Mouse (Mus musculus): ENCODE measurements around the gene Dll4. TPM values are rescaled to one million over a fixed set of nuclear protein-coding genes. Genes with fewer than 3 reads are reported as not detected.

Gene Dll4
- total and polyA plus RNA-seq, 2 experiments from 2014 or later, result 6.2 to 6.6 TPM

DNA sequence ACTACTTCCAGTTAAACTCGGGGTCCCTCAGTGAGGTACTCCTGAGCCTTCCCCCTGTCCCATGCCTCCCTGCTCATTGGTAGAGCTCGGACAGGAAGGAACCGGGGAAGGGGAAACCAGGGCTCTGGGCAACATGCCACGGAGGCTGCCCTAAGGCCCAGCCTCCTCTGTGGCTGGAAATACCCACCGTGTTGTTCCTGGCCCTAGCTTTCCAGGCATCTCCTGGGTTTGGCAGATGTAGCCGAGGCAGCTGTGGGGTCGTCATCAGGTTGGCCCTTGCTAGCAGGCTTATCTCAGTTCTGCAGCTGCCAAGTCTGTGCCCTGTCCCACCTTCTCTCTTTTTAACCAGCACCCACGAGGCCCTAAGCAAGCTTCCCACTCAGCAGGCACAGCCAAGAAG lies 5.0 kb upstream of the Dll4 start:
- H3K27ac ChIP-seq (ENCODE audit: low read depth), result peak overlapping the region; percentile 2; the same call in 1 of the 2 replicates
- no peak for DNase-seq (ENCODE audit: low spot score)
- 27% methylated on average over 8 of the region's 8 CpGs for WGBS

DNA sequence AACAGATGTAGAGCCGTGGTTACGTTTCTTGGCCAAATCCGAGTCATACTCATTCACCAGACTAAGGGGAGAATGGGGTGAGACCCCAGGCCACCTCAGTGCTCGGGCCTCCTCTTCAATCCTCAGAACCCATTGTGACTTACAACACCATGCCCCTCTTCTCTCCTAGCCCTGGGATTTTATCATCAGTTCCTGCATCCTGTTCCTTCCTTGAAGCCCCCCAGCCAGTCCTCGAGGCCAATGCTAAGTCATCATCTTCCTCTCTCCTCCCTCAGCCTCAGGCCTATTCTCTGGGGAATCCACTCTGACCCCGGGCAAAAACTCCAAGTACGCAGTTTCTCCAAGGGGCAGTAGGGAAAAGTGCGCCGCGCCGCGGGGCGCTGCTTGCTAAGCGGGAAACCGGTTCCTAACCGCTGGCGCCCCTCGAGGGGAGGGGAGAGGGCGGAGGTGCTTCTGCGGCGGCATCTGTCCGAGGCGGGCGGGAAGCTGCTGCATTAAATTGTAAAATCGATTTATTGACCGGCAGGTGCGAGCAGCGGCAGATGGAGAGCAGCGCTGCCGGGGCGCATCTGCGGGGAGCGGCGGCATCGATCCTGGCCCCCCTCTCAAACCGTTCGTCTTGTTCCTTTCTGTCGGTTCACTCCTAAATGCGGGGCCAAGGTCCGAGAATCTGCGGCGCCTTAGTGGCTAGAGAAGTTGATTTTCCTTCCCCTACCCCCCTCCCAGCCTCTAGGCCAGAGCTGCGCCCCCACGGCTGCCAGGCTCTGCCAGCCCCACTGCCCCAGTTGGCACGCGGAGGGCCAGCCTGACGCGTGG lies 3.6 kb upstream of the Dll4 start:
- H3K4me2 ChIP-seq (ENCODE audit: low read depth, low read length), result peak overlapping the region; percentile 57
- no peak for DNase-seq (ENCODE audit: low spot score)
- no peaks in the 10 kb centered on the region for H3K9me3 ChIP-seq (replicated peaks; ENCODE audit: control insufficient read depth, low read length)
- no peaks in the 10 kb centered on the region for H3K36me3 ChIP-seq (replicated peaks; ENCODE audit: control insufficient read depth, insufficient read depth, low read length)
- TF ChIP-seq CTCF (IDR thresholded peaks at IDR 0.05; ENCODE audit: low read depth) (no peak), EP300 (IDR thresholded peaks at IDR 0.05; ENCODE audit: low read depth) (no peak)
- H3K9ac ChIP-seq (replicated peaks; ENCODE audit: low read depth, low read length), result peak overlapping the region; percentile 16; the same call in 1 of the 2 replicates
- WGBS, result 8% methylated on average over 48 of the region's 48 CpGs
- ATAC-seq (ENCODE audit: insufficient read depth, low read depth), result no peak
- peak overlapping the region; percentile 32 for H3K4me3 ChIP-seq (ENCODE audit: low read depth, low read length)
- peaks cover 58% of the 10 kb centered on the region for H3K27me3 ChIP-seq (ENCODE audit: control insufficient read depth, insufficient read depth, low read length)
- H3K4me1 ChIP-seq (ENCODE audit: control insufficient read depth, insufficient read depth), result peaks cover 32% of the 10 kb centered on the region; the same call in 1 of the 2 replicates
- no peak overlapping the region for H3K27ac ChIP-seq (ENCODE audit: low read depth)

More for the DNA sequence above, 5.0 kb upstream of the Dll4 start:
- TF ChIP-seq EP300 (IDR thresholded peaks at IDR 0.05; ENCODE audit: low read depth) (no peak), CTCF (IDR thresholded peaks at IDR 0.05; ENCODE audit: low read depth) (no peak)
- H3K4me1 ChIP-seq (ENCODE audit: control insufficient read depth, insufficient read depth), result peaks cover 27% of the 10 kb centered on the region; the same call in 1 of the 2 replicates
- no peak overlapping the region for H3K4me2 ChIP-seq (ENCODE audit: low read depth, low read length)
- peaks cover 45% of the 10 kb centered on the region for H3K27me3 ChIP-seq (ENCODE audit: control insufficient read depth, insufficient read depth, low read length)
- H3K9ac ChIP-seq (replicated peaks; ENCODE audit: low read depth, low read length), result no peak overlapping the region
- H3K9me3 ChIP-seq (replicated peaks; ENCODE audit: control insufficient read depth, low read length), result no peaks in the 10 kb centered on the region
- H3K4me3 ChIP-seq (ENCODE audit: low read depth, low read length), result no peak overlapping the region
- 0 out of 2 replicates have a peak, but pooled peaks have one; percentile 8 for ATAC-seq (ENCODE audit: insufficient read depth, low read depth)
- H3K36me3 ChIP-seq (replicated peaks; ENCODE audit: control insufficient read depth, insufficient read depth, low read length), result no peaks in the 10 kb centered on the region

DNA sequence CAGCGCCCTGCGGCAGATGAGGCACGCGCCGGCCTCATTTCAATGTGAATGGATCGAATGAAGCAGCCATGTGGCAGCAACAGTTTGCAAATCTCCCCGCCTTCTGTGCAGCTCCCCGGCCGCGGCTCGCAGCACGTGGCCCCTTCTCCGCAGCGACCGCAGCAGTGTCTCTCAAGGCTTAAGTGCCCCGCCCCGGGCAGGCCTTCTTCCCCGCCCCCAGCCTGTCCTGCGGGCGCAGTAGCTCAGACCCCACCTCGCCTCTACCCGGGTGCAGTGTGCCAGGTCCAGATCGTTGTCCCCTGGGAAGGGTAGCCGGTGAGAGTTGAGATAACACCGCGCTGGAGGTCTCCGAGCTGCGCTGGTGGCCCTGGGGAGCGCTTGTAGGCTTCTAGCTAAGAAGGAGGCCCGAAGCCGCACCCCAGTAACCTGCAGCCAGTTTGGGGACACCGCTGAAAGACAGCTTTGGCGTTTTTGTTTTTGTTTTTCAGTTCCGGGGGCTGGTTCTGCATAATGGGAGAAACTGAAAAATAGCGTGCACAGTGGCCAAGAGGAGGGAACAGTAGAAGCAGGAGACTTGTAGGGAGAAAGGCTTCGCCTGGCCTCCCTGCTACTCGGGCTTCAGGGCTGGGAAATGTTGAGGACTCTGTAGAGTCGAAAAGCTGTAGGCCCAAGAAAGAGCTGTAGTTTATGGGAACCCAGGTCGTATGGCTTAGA lies 2.8 kb upstream of the Dll4 start:
- H3K4me2 ChIP-seq (ENCODE audit: low read depth, low read length), result peak overlapping the region; percentile 57
- 0 out of 2 replicates have a peak overlapping the region, but pooled peaks have one; percentile 16 for H3K9ac ChIP-seq (replicated peaks; ENCODE audit: low read depth, low read length)
- no peak for DNase-seq (ENCODE audit: low spot score)
- no peak for ATAC-seq (ENCODE audit: insufficient read depth, low read depth)
- H3K4me3 ChIP-seq (ENCODE audit: low read depth, low read length), result peak overlapping the region; percentile 32
- WGBS, result 17% methylated on average over 38 of the region's 39 CpGs
- peaks cover 66% of the 10 kb centered on the region for H3K27me3 ChIP-seq (ENCODE audit: control insufficient read depth, insufficient read depth, low read length)
- no peaks in the 10 kb centered on the region for H3K36me3 ChIP-seq (replicated peaks; ENCODE audit: control insufficient read depth, insufficient read depth, low read length)
- TF ChIP-seq EP300 (IDR thresholded peaks at IDR 0.05; ENCODE audit: low read depth), result no peak
- no peak for TF ChIP-seq CTCF (IDR thresholded peaks at IDR 0.05; ENCODE audit: low read depth)
- H3K4me1 ChIP-seq (ENCODE audit: control insufficient read depth, insufficient read depth), result peaks cover 32% of the 10 kb centered on the region; the same call in 1 of the 2 replicates
- no peak overlapping the region for H3K27ac ChIP-seq (ENCODE audit: low read depth)
- H3K9me3 ChIP-seq (replicated peaks; ENCODE audit: control insufficient read depth, low read length), result no peaks in the 10 kb centered on the region

DNA sequence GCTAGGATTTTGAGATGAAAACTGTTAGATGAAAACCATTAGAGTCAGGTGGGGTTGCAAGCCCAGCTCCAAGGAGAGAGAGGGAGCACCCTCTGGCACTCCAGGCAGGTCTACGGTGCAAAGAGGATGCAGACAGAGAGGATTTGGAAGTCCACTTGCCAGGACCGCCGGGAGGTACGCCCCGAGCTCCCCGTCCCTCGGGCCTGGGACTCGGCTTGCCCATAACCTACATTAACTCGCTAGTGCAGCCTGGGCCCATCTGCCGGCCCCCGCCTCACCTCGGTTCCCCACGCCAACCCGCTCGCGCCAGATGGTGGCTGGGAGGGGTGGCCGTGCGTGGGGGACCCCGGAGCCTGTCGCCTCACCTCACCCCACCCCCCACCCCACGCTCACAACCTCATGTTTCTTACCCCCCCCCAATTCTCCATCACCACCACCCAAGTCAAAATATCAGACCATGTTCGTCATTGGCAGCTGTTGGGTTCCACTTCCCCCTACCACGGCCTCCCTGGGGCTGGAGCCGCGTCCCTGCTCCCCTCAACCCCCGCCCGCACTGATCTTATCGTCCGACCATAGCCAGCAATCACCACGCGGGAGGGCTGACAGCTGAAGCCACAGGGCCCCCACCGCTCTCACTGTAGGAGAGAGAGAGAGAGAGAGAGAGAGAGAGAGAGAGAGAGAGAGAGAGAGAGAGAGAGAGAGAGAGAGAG lies 1.6 kb upstream of the Dll4 start:
- ATAC-seq (ENCODE audit: insufficient read depth, low read depth) (no peak), DNase-seq (ENCODE audit: low spot score) (no peak)
- H3K9ac ChIP-seq (replicated peaks; ENCODE audit: low read depth, low read length), result peak overlapping the region; percentile 70; the same call in 1 of the 2 replicates
- WGBS, result 15% methylated on average over 31 of the region's 32 CpGs
- H3K4me1 ChIP-seq (ENCODE audit: control insufficient read depth, insufficient read depth), result peaks cover 32% of the 10 kb centered on the region; the same call in 1 of the 2 replicates
- H3K36me3 ChIP-seq (replicated peaks; ENCODE audit: control insufficient read depth, insufficient read depth, low read length), result no peaks in the 10 kb centered on the region
- H3K4me3 ChIP-seq (ENCODE audit: low read depth, low read length), result peak overlapping the region; percentile 73
- H3K27me3 ChIP-seq (ENCODE audit: control insufficient read depth, insufficient read depth, low read length), result peaks cover 78% of the 10 kb centered on the region
- peak overlapping the region; percentile 76 for H3K4me2 ChIP-seq (ENCODE audit: low read depth, low read length)
- H3K9me3 ChIP-seq (replicated peaks; ENCODE audit: control insufficient read depth, low read length), result no peaks in the 10 kb centered on the region
- TF ChIP-seq CTCF (IDR thresholded peaks at IDR 0.05; ENCODE audit: low read depth) (no peak), EP300 (IDR thresholded peaks at IDR 0.05; ENCODE audit: low read depth) (no peak)
- H3K27ac ChIP-seq (ENCODE audit: low read depth), result no peak overlapping the region
